Mouse (Mus musculus) MEL (cell line): ENCODE data around the gene Nme7. TPM values are rescaled to one million over a fixed set of nuclear protein-coding genes. Genes with fewer than 3 reads are reported as not detected.

Source experiments
- DNase-seq: peaks from one replicate; pipeline ENCODE4 v3.0.0; 2011; ENCODE audit warnings: low read depth, low spot score
- H3K27ac ChIP-seq: 2 replicates; pipeline ENCODE4 v1.5.1; 2012; ENCODE audit warnings: low read depth, mild to moderate bottlenecking, control low read depth, low read length, moderate library complexity; ENCODE audit not compliant: control insufficient read depth
- H3K27me3 ChIP-seq, 2 experiments: fragments of 150-350 bp in 1 of 2; sonication (generic) in 1 of 2; 2 replicates each; pipeline ENCODE4 v1.6.1; 2012; ENCODE audit warnings: low read length in 2 of 2, mild to moderate bottlenecking in 2 of 2, improper control_type of control experiment in 1 of 2, moderate library complexity in 1 of 2; ENCODE audit not compliant: insufficient read depth in 2 of 2, control insufficient read depth in 1 of 2
- H3K36me3 ChIP-seq, 2 experiments: 2 replicates each; pipeline ENCODE4 v1.6.1; 2012 to 2014; ENCODE audit warnings: low read length in 2 of 2, improper control_type of control experiment in 1 of 2, inconsistent platforms in 1 of 2, mild to moderate bottlenecking in 1 of 2; ENCODE audit not compliant: insufficient read depth in 2 of 2, control insufficient read depth in 1 of 2
- H3K4me1 ChIP-seq, 2 experiments: fragments of 150-350 bp in 1 of 2; sonication (generic) in 1 of 2; 2 replicates each; pipeline ENCODE4 v1.6.1; 2012; ENCODE audit warnings: low read length in 2 of 2, improper control_type of control experiment in 1 of 2, mild to moderate bottlenecking in 1 of 2; ENCODE audit not compliant: insufficient read depth in 2 of 2, control insufficient read depth in 1 of 2
- H3K4me3 ChIP-seq, 2 experiments: fragments of 150-350 bp in 1 of 2; sonication (generic) in 1 of 2; 2 replicates each; pipeline ENCODE4 v1.5.1; 2012; ENCODE audit warnings: low read depth in 2 of 2, low read length in 2 of 2, mild to moderate bottlenecking in 2 of 2, moderate library complexity in 2 of 2, control low read depth in 1 of 2, improper control_type of control experiment in 1 of 2; ENCODE audit not compliant: control insufficient read depth in 1 of 2, insufficient read depth in 1 of 2
- H3K79me2 ChIP-seq: 2 replicates; pipeline ENCODE4 v1.6.1; 2012; ENCODE audit warnings: mild to moderate bottlenecking, low read length, moderate library complexity; ENCODE audit not compliant: control insufficient read depth, poor library complexity, insufficient read depth
- H3K9ac ChIP-seq: 2 replicates; pipeline ENCODE4 v1.6.1; 2012; ENCODE audit warnings: low read depth, mild to moderate bottlenecking, control low read depth, low read length, moderate library complexity; ENCODE audit not compliant: control insufficient read depth, poor library complexity, severe bottlenecking
- H3K9me3 ChIP-seq: fragments of 150-350 bp; sonication (generic); replicated peaks from 2 replicates; pipeline ENCODE4 v1.6.1; 2012; ENCODE audit warnings: mild to moderate bottlenecking, low read length, improper control_type of control experiment, moderate library complexity; ENCODE audit not compliant: insufficient read depth
- E2F4 ChIP-seq: IDR thresholded peaks from 2 replicates; pipeline ENCODE4 v1.6.1; 2011; ENCODE audit warnings: low read depth, low read length, improper control_type of control experiment, borderline replicate concordance
- ELF1 ChIP-seq: IDR thresholded peaks from 2 replicates; pipeline ENCODE4 v1.6.1; 2014; ENCODE audit warnings: low read depth, mild to moderate bottlenecking, inconsistent platforms, low read length, improper control_type of control experiment, moderate library complexity
- ETS1 ChIP-seq: IDR thresholded peaks from 2 replicates; pipeline ENCODE4 v1.6.1; 2012; ENCODE audit warnings: low read depth, mild to moderate bottlenecking, inconsistent platforms, low read length, improper control_type of control experiment, moderate library complexity
- GABPA ChIP-seq: IDR thresholded peaks from 2 replicates; pipeline ENCODE4 v1.6.1; 2012; ENCODE audit warnings: low read depth, mild to moderate bottlenecking, inconsistent platforms, low read length, improper control_type of control experiment, moderate library complexity
- JUND ChIP-seq: IDR thresholded peaks from 2 replicates; pipeline ENCODE4 v1.6.1; 2011; ENCODE audit warnings: low read depth, mild to moderate bottlenecking, improper control_type of control experiment, low read length
- KAT2A ChIP-seq: conservative IDR thresholded peaks from 2 replicates; pipeline ENCODE4 v1.6.1; 2012; ENCODE audit warnings: low read depth, low read length, improper control_type of control experiment, inconsistent platforms
- MAFK ChIP-seq: IDR thresholded peaks from 2 replicates; pipeline ENCODE4 v1.6.1; 2011; ENCODE audit warnings: low read depth, mild to moderate bottlenecking, low read length, improper control_type of control experiment, borderline replicate concordance
- MAX ChIP-seq: IDR thresholded peaks from 2 replicates; pipeline ENCODE4 v1.6.1; 2011; ENCODE audit warnings: low read length, improper control_type of control experiment
- MAZ ChIP-seq: IDR thresholded peaks from 2 replicates; pipeline ENCODE4 v1.6.1; 2012; ENCODE audit warnings: low read depth, mild to moderate bottlenecking, inconsistent platforms, low read length, improper control_type of control experiment
- MEF2A ChIP-seq: IDR thresholded peaks from 2 replicates; pipeline ENCODE4 v1.6.1; 2014; ENCODE audit warnings: low read depth, mild to moderate bottlenecking, inconsistent platforms, low read length, improper control_type of control experiment; ENCODE audit not compliant: poor library complexity, insufficient replicate concordance, severe bottlenecking; ENCODE audit errors: extremely low read depth
- MXI1 ChIP-seq: IDR thresholded peaks from 2 replicates; pipeline ENCODE4 v1.6.1; 2011; ENCODE audit warnings: mild to moderate bottlenecking, low read depth, low read length, improper control_type of control experiment
- MYB ChIP-seq: IDR thresholded peaks from 2 replicates; pipeline ENCODE4 v1.6.1; 2011; ENCODE audit warnings: mild to moderate bottlenecking, low read depth, low read length, improper control_type of control experiment
- MYC ChIP-seq: IDR thresholded peaks from 2 replicates; pipeline ENCODE4 v1.6.1; 2011; ENCODE audit warnings: low read depth, mild to moderate bottlenecking, low read length, improper control_type of control experiment, moderate library complexity
- NRF1 ChIP-seq: IDR thresholded peaks from 2 replicates; pipeline ENCODE4 v1.6.1; 2014; ENCODE audit warnings: low read depth, mild to moderate bottlenecking, inconsistent platforms, low read length, improper control_type of control experiment, moderate library complexity; ENCODE audit not compliant: poor library complexity, insufficient read depth, severe bottlenecking
- POLR2A ChIP-seq, 2 experiments: IDR thresholded peaks; 2 replicates each; pipeline ENCODE4 v1.6.1; 2011 to 2012; ENCODE audit warnings: low read length in 2 of 2, mild to moderate bottlenecking in 2 of 2, control low read depth in 1 of 2, improper control_type of control experiment in 1 of 2, low read depth in 1 of 2, moderate library complexity in 1 of 2; ENCODE audit not compliant: control insufficient read depth in 1 of 2, insufficient read depth in 1 of 2, poor library complexity in 1 of 2
- POLR2AphosphoS2 ChIP-seq: IDR thresholded peaks from 2 replicates; pipeline ENCODE4 v1.6.1; 2011; ENCODE audit warnings: low read length, improper control_type of control experiment
- POLR2AphosphoS5 ChIP-seq: IDR thresholded peaks from 2 replicates; pipeline ENCODE4 v1.6.1; 2012; ENCODE audit warnings: low read depth, borderline replicate concordance, mild to moderate bottlenecking, inconsistent platforms, low read length, moderate library complexity, mixed read lengths
- RAD21 ChIP-seq: IDR thresholded peaks from 2 replicates; pipeline ENCODE4 v1.6.1; 2011; ENCODE audit warnings: mild to moderate bottlenecking, low read depth, low read length, improper control_type of control experiment
- RCOR1 ChIP-seq: IDR thresholded peaks from 2 replicates; pipeline ENCODE4 v1.6.1; 2012; ENCODE audit warnings: low read depth, mild to moderate bottlenecking, inconsistent platforms, low read length, improper control_type of control experiment
- SIN3A ChIP-seq: IDR thresholded peaks from 2 replicates; pipeline ENCODE4 v1.6.1; 2012; ENCODE audit warnings: low read length, improper control_type of control experiment, inconsistent platforms
- SMC3 ChIP-seq: IDR thresholded peaks from 2 replicates; pipeline ENCODE4 v1.6.1; 2011; ENCODE audit warnings: low read depth, low read length, improper control_type of control experiment
- TAL1 ChIP-seq: IDR thresholded peaks from 2 replicates; pipeline ENCODE4 v1.6.1; 2012; ENCODE audit warnings: mild to moderate bottlenecking, inconsistent platforms, low read length, moderate library complexity, mixed read lengths
- TBP ChIP-seq: IDR thresholded peaks from 2 replicates; pipeline ENCODE4 v1.8.0; 2011; ENCODE audit warnings: low read depth, low read length, improper control_type of control experiment
- TCF12 ChIP-seq: IDR thresholded peaks from 2 replicates; pipeline ENCODE4 v1.6.1; 2014; ENCODE audit warnings: low read depth, mild to moderate bottlenecking, inconsistent platforms, low read length, improper control_type of control experiment, moderate library complexity
- UBTF ChIP-seq: IDR thresholded peaks from 2 replicates; pipeline ENCODE4 v1.6.1; 2012; ENCODE audit warnings: low read depth, mild to moderate bottlenecking, inconsistent platforms, low read length, improper control_type of control experiment, moderate library complexity, borderline replicate concordance; ENCODE audit not compliant: insufficient read depth
- ZKSCAN1 ChIP-seq: IDR thresholded peaks from 2 replicates; pipeline ENCODE4 v1.6.1; 2012; ENCODE audit warnings: low read depth, mild to moderate bottlenecking, inconsistent platforms, low read length, improper control_type of control experiment, moderate library complexity
- ZMIZ1 ChIP-seq: IDR thresholded peaks from 2 replicates; pipeline ENCODE4 v1.6.1; 2012; ENCODE audit warnings: low read depth, mild to moderate bottlenecking, inconsistent platforms, low read length, improper control_type of control experiment, moderate library complexity
- ZNF384 ChIP-seq: IDR thresholded peaks from 2 replicates; pipeline ENCODE4 v1.6.1; 2012; ENCODE audit warnings: low read depth, mild to moderate bottlenecking, inconsistent platforms, low read length, improper control_type of control experiment
- polyA plus RNA-seq, 2 experiments: library from polyadenylated mRNA; stranded (reverse) in 1 of 2; unstranded in 1 of 2; fragments of >175 nt in 1 of 2; fragments of >200 nt in 1 of 2; gene quantifications; 2 replicates each; pipeline versions ENCODE4 v1.2.1 to v1.2.4; 2012; ENCODE audit warnings: low replicate concordance in 2 of 2, low read depth in 1 of 2; ENCODE audit not compliant: insufficient read length in 2 of 2, insufficient read depth in 1 of 2, missing spikeins in 1 of 2
- total RNA-seq: library from RNA; depleted of rRNA; stranded (reverse); fragments of 300-350 nt; gene quantifications from 2 replicates; pipeline ENCODE4 v1.2.3, GENCODE M21; 2012

Nme7 gene
- total and polyA plus RNA-seq, 3 experiments = 23.2 to 27.6 TPM; not detected in 1

DNA sequence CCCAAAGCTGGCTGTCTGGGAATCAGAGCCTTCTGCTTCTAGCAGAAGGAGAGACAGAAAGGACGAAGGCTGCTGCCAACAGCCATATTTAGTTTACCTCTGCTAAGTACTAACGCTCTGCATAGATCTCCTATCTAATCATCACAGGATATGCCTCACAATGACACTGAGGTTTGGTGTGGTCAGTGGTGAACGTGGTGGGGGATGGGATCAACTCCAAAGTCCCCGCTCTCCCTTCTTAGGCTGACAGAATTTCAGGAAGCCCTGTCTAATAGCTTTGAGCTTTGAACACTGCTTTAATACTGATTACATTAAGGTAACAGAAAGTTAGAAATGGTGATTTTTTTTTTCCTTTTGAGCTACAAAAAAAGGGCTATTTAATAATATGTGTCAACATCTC, 146.3 kb downstream of the Nme7 start:
- Histone ChIP-seq H3K9ac (no peak overlapping the region), H3K79me2 (no peaks in the 10 kb centered on the region), H3K9me3 (no peaks in the 10 kb centered on the region), H3K27ac (no peak overlapping the region), H3K4me3 (no peak overlapping the region), H3K36me3 (no peaks in the 10 kb centered on the region), H3K27me3 (no peaks in the 10 kb centered on the region), H3K4me1 (no peaks in the 10 kb centered on the region)
- no peak for DNase-seq
- TF ChIP-seq JUND = no peak
- no peak for TF ChIP-seq MEF2A
- no peak for TF ChIP-seq RCOR1
- no peak for TF ChIP-seq GABPA
- TF ChIP-seq TAL1 = no peak
- no peak for TF ChIP-seq ZMIZ1
- no peak for TF ChIP-seq TCF12
- TF ChIP-seq ETS1 = no peak
- TF ChIP-seq KAT2A = no peak
- no peak for TF ChIP-seq MAZ
- TF ChIP-seq MYC = no peak
- TF ChIP-seq NRF1 = no peak
- TF ChIP-seq SIN3A = no peak
- TF ChIP-seq ELF1 = no peak
- TF ChIP-seq UBTF = no peak
- no peak for TF ChIP-seq POLR2AphosphoS5
- no peak for TF ChIP-seq ZKSCAN1
- no peak for TF ChIP-seq TBP
- TF ChIP-seq E2F4 = no peak

- no peaks in the 10 kb centered on the region for H3K36me3 ChIP-seq
- no peak for DNase-seq
- H3K4me1 ChIP-seq = no peaks in the 10 kb centered on the region
- H3K79me2 ChIP-seq = no peaks in the 10 kb centered on the region
- no peak overlapping the region for H3K9ac ChIP-seq
- H3K9me3 ChIP-seq = no peaks in the 10 kb centered on the region
- no peaks in the 10 kb centered on the region for H3K27me3 ChIP-seq
- H3K4me3 ChIP-seq = no peak overlapping the region
- H3K27ac ChIP-seq = no peak overlapping the region
- no peak for TF ChIP-seq SMC3
- no peak for TF ChIP-seq RAD21
- TF ChIP-seq MAX = no peak
- TF ChIP-seq ETS1 = no peak
- TF ChIP-seq MYB = no peak
- no peak for TF ChIP-seq ZNF384
- TF ChIP-seq POLR2AphosphoS2 = no peak
- TF ChIP-seq MAFK = no peak
- TF ChIP-seq TCF12 = no peak
- TF ChIP-seq MEF2A = no peak
- TF ChIP-seq MXI1 = no peak
- no peak for TF ChIP-seq TAL1
- TF ChIP-seq POLR2A (IDR thresholded peaks at IDR 0.05; ENCODE audit: control insufficient read depth in 1 of 2, insufficient read depth in 1 of 2, low read depth in 1 of 2, low read length in 2 of 2, poor library complexity in 1 of 2) = no peak
- TF ChIP-seq ZMIZ1 = no peak
- no peak for TF ChIP-seq E2F4
- no peak for TF ChIP-seq SIN3A
- TF ChIP-seq NRF1 = no peak
- no peak for TF ChIP-seq KAT2A
These were observed 146.7 kb downstream of the Nme7 start for GRCm38 (mm10) chr1:164450644-164451043.
